Mouse (Mus musculus) heart, embryonic 12.5 days (tissue): Measurements from ENCODE around the gene Gpa33. TPM values are rescaled to one million over a fixed set of nuclear protein-coding genes. Genes with fewer than 3 reads are reported as not detected.

Source experiments
- ATAC-seq: fragments of 200-750 bp; cut with Nextera tagmentation; 2 replicates; pipeline ENCODE4 v1.8.0; 2017; ENCODE audit warnings: moderate TSS enrichment, moderate library complexity; ENCODE audit not compliant: insufficient number of reproducible peaks, low FRiP score
- H3K27ac ChIP-seq: fragments of 300-500 bp; sonication (generic); 2 replicates; pipeline ENCODE4 v1.5.1; 2016; ENCODE audit warnings: mild to moderate bottlenecking, moderate library complexity; ENCODE audit not compliant: poor library complexity, severe bottlenecking
- H3K27me3 ChIP-seq: fragments of 300-500 bp; sonication (generic); replicated peaks from 2 replicates; pipeline ENCODE4 v1.6.1; 2016; ENCODE audit warnings: mild to moderate bottlenecking, moderate library complexity
- H3K36me3 ChIP-seq: fragments of 300-500 bp; sonication (generic); 2 replicates; pipeline ENCODE4 v1.6.1; 2016; ENCODE audit warnings: mild to moderate bottlenecking, moderate library complexity
- H3K4me1 ChIP-seq: fragments of 300-500 bp; sonication (generic); replicated peaks from 2 replicates; pipeline ENCODE4 v1.6.1; 2016; ENCODE audit warnings: mild to moderate bottlenecking
- H3K4me2 ChIP-seq: fragments of 300-500 bp; sonication (generic); 2 replicates; pipeline ENCODE4 v1.6.1; 2016; ENCODE audit warnings: mild to moderate bottlenecking, moderate library complexity
- H3K4me3 ChIP-seq: fragments of 300-500 bp; sonication (generic); 2 replicates; pipeline ENCODE4 v1.5.1; 2016; ENCODE audit warnings: mild to moderate bottlenecking
- H3K9ac ChIP-seq: fragments of 300-500 bp; sonication (generic); 2 replicates; pipeline ENCODE4 v1.6.1; 2016; ENCODE audit warnings: mild to moderate bottlenecking, moderate library complexity
- H3K9me3 ChIP-seq: fragments of 300-500 bp; sonication (generic); replicated peaks from 2 replicates; pipeline ENCODE4 v1.6.1; 2016; ENCODE audit warnings: mild to moderate bottlenecking, moderate library complexity
- WGBS: fragments of 180-500 bp; shearing (Covaris S2); methylation state at CpG from one replicate; pipeline ENCODE4 v1.1.7; 2016; 5-methylcytosine and 5-hydroxymethylcytosine counted together
- polyA plus RNA-seq: library from polyadenylated mRNA; unstranded; fragments of >200 nt; fragmentation: Nextera tagmentation; extraction: Ambion mirVana; gene quantifications from 2 replicates; pipeline ENCODE4 v1.2.1, GENCODE M21; 2016

Gpa33 gene
- polyA plus RNA-seq: 0.10 and 0.15 TPM in 2 replicates

DNA sequence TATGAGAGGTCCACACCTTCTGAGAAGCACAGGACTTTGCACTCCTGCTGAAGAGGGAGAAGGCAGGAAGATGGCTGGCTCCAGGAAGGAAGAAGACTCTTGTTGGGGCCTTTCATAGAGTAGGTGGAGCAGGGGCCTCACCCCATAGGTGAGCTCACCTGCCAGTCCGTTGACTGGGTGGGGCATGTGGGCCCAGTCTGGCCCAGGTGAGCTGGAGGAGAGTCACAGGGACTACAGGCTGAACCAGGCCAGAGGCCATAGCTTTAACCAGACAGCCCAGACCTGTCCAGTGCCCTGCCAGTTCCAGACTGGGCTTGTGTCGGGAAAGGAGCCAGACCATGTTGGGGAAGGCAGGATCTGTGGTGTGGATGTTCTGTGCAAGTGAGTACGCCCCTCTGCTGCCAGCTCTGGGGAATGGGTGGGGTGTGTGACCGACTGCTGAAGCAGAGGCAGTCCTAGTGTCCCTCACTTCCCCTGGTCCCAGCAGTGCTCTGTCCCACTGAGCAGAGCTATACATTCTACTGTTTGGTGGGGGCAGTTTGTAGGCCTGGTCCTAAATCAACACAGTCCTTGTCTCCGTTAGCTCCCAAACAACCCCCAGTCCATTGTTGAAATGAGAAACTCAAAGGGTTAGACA lies at the start of gene Gpa33:
Gpa33 (plus strand) TSS at position 15 of the 637 bp plus-strand sequence.
- ATAC-seq: no peak
- Histone ChIP-seq H3K36me3 (peaks cover 4% of the 10 kb centered on the region; the same call in 1 of the 2 replicates), H3K9me3 (no peaks in the 10 kb centered on the region), H3K4me3 (no peak within 1 kb of the TSS), H3K9ac (no peak within 1 kb of the TSS), H3K27me3 (no peaks in the 10 kb centered on the region), H3K4me2 (no peak within 1 kb of the TSS), H3K4me1 (peaks cover 77% of the 10 kb centered on the region), H3K27ac (0 out of 2 replicates have a peak within 1 kb of the TSS, but pooled peaks have one; percentile 99)
- 65% methylated on average over 5 of the region's 5 CpGs for WGBS

DNA sequence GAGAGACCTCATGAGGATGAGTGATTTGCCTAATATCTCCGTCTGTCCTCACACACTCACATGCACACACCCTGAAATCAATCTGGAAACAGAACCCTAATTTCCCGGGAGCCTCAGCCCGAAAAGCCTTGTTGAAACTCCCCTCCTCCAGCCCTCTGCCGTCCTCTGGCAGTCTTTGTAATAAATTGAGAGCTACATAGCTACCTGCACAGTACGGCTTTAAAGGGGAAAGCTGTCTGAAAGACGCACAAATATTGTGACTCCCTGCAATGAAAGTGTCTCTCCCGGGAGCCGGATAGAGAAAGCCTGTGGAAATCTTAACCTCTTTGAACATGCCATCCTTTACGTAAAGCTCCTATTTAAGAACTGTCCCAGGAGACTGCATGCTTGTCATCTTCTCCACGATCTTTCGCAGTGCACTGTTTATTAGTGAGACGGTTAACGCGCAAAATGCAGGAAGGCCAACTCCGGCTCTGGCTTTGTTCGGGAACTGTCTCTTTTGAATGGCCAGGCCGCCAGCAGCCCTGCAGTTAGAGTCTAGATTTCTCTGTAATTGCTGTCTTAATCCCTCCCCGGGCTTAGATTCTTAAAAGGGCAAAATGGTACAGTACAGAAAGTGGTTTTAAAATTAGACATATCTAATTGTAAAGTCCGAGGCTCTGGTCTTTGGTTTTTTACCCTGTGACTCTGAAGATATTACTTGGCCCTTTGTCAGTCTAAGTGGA lies 41.4 kb upstream of the Gpa33 start:
- Histone ChIP-seq H3K4me1 (peaks cover 7% of the 10 kb centered on the region; the same call in 1 of the 2 replicates), H3K27me3 (no peaks in the 10 kb centered on the region), H3K4me2 (no peak overlapping the region), H3K9ac (no peak overlapping the region), H3K36me3 (no peaks in the 10 kb centered on the region), H3K4me3 (no peak overlapping the region), H3K27ac (no peak overlapping the region), H3K9me3 (no peaks in the 10 kb centered on the region)
- no peak for ATAC-seq
- 81% methylated on average over 19 of the region's 19 CpGs for WGBS

DNA sequence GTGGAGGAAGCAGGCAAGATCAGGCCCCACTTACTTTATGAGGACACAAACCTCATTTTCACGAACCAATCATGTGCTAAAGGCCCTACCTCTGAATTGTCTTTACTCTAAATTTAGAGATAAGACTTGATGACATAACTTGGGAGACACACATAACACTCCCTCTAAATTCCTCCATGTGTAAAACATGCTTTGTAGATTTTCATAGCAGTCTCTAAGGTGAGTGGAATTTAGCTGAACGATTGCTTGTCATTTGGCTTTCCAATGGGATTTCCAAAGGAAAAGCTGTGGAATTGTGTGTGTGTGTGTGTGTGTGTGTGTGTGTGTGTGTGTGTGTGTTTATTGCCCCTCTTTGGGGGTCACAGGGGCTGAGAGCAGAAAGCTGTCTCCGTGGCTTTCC lies 40.7 kb upstream of the Gpa33 start:
- Histone ChIP-seq H3K9me3 (no peaks in the 10 kb centered on the region), H3K9ac (no peak overlapping the region), H3K4me2 (no peak overlapping the region), H3K27ac (no peak overlapping the region), H3K4me1 (peaks cover 7% of the 10 kb centered on the region; the same call in 1 of the 2 replicates), H3K27me3 (no peaks in the 10 kb centered on the region), H3K4me3 (no peak overlapping the region), H3K36me3 (no peaks in the 10 kb centered on the region)
- no peak for ATAC-seq
- whole genome bisulfite sequencing: 47% methylated on average over 3 of the region's 3 CpGs

DNA sequence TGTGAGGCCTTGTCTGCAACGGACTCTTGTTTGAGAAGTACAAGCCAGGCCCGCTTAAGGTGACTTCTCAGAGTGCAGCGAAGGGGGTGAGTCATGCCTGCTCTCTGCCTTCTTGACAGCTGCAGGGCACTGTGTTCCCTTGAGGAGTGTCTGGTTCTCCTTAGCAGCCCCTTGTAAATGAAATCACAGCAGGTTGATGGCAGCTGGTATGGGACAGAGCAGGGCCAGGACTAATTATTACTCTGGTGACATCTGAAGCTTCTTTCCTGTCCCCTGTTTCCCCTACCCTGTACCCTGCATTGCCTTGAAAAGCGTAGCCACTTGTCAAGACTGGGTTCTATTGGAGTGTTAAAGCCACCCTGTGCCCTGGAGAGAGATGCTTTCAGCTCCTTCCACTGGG lies 40.3 kb upstream of the Gpa33 start:
- WGBS: 37% methylated on average over 4 of the region's 4 CpGs
- H3K9ac ChIP-seq: no peak overlapping the region
- no peaks in the 10 kb centered on the region for H3K36me3 ChIP-seq
- no peak overlapping the region for H3K27ac ChIP-seq
- 0 out of 2 replicates have a peak, but pooled peaks have one; percentile 33 for ATAC-seq
- H3K9me3 ChIP-seq: no peaks in the 10 kb centered on the region
- H3K4me1 ChIP-seq: peaks cover 7% of the 10 kb centered on the region; the same call in 1 of the 2 replicates
- no peak overlapping the region for H3K4me2 ChIP-seq
- no peak overlapping the region for H3K4me3 ChIP-seq
- H3K27me3 ChIP-seq: no peaks in the 10 kb centered on the region

DNA sequence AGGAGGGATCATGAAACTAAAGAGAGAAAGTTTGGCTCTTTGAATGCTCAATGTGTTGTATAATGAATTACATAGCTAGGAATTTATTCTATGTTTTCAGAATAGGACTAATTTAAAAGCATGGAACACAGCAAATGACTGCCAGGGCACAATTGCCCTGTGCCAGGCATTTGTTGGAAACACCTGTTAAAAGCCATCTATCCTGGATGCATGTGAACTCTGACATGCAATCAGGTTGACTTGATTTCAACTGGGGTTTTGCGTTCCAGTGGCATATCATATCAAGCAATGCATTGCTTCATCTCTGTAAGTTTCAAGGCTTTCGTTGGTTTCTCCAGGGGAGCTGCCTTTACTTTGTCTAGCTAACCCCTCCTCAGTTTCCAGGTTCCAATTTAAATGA lies 39.7 kb upstream of the Gpa33 start:
- Histone ChIP-seq H3K9me3 (no peaks in the 10 kb centered on the region), H3K4me2 (no peak overlapping the region), H3K27me3 (no peaks in the 10 kb centered on the region), H3K9ac (no peak overlapping the region), H3K36me3 (no peaks in the 10 kb centered on the region), H3K4me3 (no peak overlapping the region), H3K4me1 (peaks cover 7% of the 10 kb centered on the region; the same call in 1 of the 2 replicates), H3K27ac (no peak overlapping the region)
- 72% methylated on average over 2 of the region's 2 CpGs for WGBS
- no peak for ATAC-seq

DNA sequence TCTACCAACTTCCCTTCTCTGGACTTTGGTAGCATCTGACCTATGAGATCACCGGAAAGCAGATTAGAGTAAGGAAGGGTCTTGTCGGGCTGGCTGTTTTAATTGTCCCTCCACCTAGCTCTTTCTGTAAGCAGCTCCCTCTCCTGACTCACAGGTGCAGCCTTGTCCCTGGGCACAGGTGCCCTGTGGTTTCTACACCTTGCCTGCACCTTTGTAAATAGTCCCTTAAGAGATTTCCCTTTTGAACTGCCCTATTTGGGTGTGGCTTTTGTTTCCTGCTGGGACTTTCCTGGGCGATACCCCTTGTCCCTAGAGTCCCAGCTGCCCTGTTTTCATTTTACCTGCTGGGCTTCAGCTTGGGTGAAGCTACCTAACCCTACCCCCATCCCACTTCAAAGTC lies 35.6 kb upstream of the Gpa33 start:
- H3K27ac ChIP-seq: no peak overlapping the region
- H3K4me3 ChIP-seq: no peak overlapping the region
- no peak overlapping the region for H3K4me2 ChIP-seq
- no peak overlapping the region for H3K9ac ChIP-seq
- peaks cover 6% of the 10 kb centered on the region; the same call in 1 of the 2 replicates for H3K4me1 ChIP-seq
- peaks cover 32% of the 10 kb centered on the region for H3K36me3 ChIP-seq
- H3K27me3 ChIP-seq: no peaks in the 10 kb centered on the region
- peaks cover 14% of the 10 kb centered on the region; the same call in 1 of the 2 replicates for H3K9me3 ChIP-seq
- ATAC-seq: no peak
- 74% methylated on average over 3 of the region's 3 CpGs for WGBS

DNA sequence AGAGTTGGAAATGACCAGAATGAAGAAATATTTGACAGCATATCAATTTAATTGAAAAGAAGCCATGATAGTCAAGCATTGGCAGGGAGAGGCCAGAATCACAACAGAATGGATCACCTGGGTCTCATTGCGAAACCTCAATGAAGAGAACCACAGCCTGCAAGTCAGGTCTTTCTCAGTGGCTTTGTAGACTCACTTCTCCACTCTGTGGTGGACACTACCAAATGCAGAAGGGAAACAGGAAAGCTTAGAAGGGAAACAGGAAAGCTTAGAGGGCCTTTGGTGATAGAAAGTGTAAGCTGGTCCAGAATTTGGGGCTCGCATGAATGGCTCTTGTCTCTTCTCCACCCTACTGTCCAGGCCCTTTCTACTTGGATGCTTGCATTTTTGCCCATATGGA lies 31.9 kb upstream of the Gpa33 start:
- Histone ChIP-seq H3K4me1 (no peaks in the 10 kb centered on the region), H3K9me3 (peaks cover 16% of the 10 kb centered on the region; the same call in 1 of the 2 replicates), H3K27me3 (no peaks in the 10 kb centered on the region), H3K4me2 (no peak overlapping the region), H3K36me3 (peaks cover 63% of the 10 kb centered on the region), H3K27ac (no peak overlapping the region), H3K4me3 (no peak overlapping the region), H3K9ac (no peak overlapping the region)
- WGBS: 90% methylated on average over 2 of the region's 2 CpGs
- no peak for ATAC-seq

DNA sequence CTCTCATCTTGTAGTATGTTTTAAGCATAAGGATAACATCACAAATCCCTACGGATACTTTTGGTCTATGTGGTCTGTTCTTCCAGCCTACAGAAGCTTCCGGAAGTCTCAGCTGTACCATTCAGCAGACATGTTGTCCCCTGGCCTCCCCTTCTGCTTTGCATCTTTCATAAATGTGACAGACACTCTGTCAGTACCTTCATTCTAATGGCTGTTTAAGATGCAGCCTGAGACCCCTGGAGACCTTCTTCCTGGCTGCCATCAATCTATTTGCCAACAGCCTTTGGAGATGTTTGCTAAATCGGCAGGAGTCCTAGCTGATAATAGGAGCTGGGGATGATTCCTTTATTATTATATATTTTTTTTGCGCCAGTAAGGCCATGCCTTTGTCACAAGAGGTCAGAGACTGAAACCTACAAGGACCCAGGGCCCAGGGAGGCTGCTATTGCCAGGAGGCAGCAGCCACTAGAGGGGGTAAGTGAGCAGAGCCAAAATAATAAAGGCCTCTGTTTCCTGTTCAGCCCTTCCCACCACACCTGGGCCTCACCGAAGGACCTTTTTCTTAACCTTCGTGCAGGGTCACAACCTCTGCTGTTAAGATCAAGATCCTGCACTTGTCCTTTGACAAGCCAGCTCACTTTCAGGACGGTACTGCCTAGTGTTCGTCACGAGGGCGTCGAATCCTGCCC lies 27.0 kb upstream of the Gpa33 start:
- H3K36me3 ChIP-seq: peaks cover 93% of the 10 kb centered on the region
- ATAC-seq: no peak
- no peaks in the 10 kb centered on the region for H3K4me1 ChIP-seq
- 71% methylated on average over 11 of the region's 11 CpGs for WGBS
- H3K9me3 ChIP-seq: 0 out of 2 replicates have a peak, but pooled peaks cover 10% of the 10 kb centered on the region
- no peak overlapping the region for H3K27ac ChIP-seq
- H3K4me2 ChIP-seq: no peak overlapping the region
- no peak overlapping the region for H3K4me3 ChIP-seq
- H3K27me3 ChIP-seq: no peaks in the 10 kb centered on the region
- H3K9ac ChIP-seq: no peak overlapping the region

DNA sequence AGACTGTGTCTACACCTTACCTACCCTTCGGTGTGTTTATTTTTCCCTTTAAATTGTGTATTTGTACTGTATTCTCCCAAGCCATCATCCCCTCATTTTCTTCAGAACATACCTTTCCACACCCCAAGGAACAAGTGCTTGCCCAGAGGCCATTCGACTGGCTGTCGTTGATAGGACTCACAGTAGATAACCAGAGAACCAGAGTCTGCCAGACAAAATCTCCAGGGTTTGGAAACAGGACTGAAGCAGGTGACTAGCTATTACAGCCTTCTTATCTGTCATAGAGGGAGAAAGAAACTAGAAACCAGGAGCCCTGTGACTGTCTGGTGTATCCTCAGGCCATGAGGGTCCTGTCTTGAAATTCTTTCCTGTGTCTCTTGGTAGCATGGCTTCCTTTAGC lies 25.2 kb upstream of the Gpa33 start:
- no peak overlapping the region for H3K4me2 ChIP-seq
- no peak for ATAC-seq
- H3K36me3 ChIP-seq: peaks cover 89% of the 10 kb centered on the region
- H3K27me3 ChIP-seq: no peaks in the 10 kb centered on the region
- no peaks in the 10 kb centered on the region for H3K4me1 ChIP-seq
- WGBS: 49% methylated on average over 3 of the region's 3 CpGs
- H3K9me3 ChIP-seq: no peaks in the 10 kb centered on the region
- H3K27ac ChIP-seq: no peak overlapping the region
- no peak overlapping the region for H3K9ac ChIP-seq
- no peak overlapping the region for H3K4me3 ChIP-seq

DNA sequence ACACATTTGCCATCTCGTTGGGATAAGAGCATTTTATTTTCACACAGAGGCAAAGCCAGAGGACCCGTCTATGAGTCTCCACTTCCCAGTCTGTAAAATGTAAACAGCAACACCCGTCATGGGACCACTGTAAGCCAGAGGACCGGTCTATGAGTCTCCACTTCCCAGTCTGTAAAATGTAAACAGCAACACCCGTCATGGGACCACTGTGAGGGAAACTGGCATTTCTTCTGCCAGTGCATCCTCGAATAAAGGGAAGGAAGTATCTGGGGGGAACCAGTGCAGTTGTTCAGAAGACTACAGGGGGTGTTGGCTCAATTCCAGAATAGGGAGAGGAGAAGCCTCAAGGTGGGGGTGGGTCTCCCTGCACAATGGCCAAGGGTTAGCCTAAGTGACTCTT lies 24.6 kb upstream of the Gpa33 start:
- H3K9me3 ChIP-seq: no peaks in the 10 kb centered on the region
- no peaks in the 10 kb centered on the region for H3K4me1 ChIP-seq
- peaks cover 88% of the 10 kb centered on the region for H3K36me3 ChIP-seq
- H3K27ac ChIP-seq: no peak overlapping the region
- no peak overlapping the region for H3K9ac ChIP-seq
- H3K4me3 ChIP-seq: no peak overlapping the region
- no peak for ATAC-seq
- H3K27me3 ChIP-seq: no peaks in the 10 kb centered on the region
- 71% methylated on average over 6 of the region's 6 CpGs for WGBS
- no peak overlapping the region for H3K4me2 ChIP-seq

DNA sequence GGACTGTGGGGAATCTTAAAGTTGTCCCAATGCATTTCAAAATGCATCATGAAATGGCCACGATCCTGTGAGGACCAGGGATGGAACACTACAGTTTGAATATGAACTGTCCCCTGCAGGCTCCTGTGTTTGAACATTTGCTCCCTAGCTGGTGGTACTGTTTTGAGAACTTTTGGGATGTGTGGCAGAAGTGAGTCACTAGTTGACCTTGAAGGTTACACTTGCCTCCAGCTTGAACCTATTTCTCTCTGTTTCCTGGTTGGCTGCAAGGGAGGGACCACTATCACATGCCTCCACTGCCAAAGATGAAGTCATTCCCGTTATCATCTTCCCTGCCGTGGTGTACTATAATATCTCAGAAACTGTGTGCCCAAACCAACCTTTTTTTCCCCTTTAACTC lies 15.1 kb upstream of the Gpa33 start:
- no peak overlapping the region for H3K4me2 ChIP-seq
- H3K9ac ChIP-seq: no peak overlapping the region
- H3K9me3 ChIP-seq: 0 out of 2 replicates have a peak, but pooled peaks cover 2% of the 10 kb centered on the region
- no peaks in the 10 kb centered on the region for H3K27me3 ChIP-seq
- H3K27ac ChIP-seq: 0 out of 2 replicates have a peak overlapping the region, but pooled peaks have one; percentile 6
- H3K4me3 ChIP-seq: no peak overlapping the region
- WGBS: 48% methylated on average over 3 of the region's 3 CpGs
- peaks cover 13% of the 10 kb centered on the region; the same call in 1 of the 2 replicates for H3K4me1 ChIP-seq
- ATAC-seq: no peak
- peaks cover 57% of the 10 kb centered on the region for H3K36me3 ChIP-seq
